Mouse (Mus musculus) lung, adult 2 months (tissue): ENCODE measurements around the gene Gm20388.

Experiments used
- CTCF ChIP-seq: fragments of 200-500 bp; IDR thresholded peaks from 2 replicates; pipeline ENCODE4 v1.5.1; 2011; ENCODE audit warnings: mild to moderate bottlenecking, low read length, control low read depth; ENCODE audit not compliant: insufficient read depth
- POLR2A ChIP-seq: fragments of 200-500 bp; IDR thresholded peaks from 2 replicates; pipeline ENCODE4 v1.6.1; 2011; ENCODE audit warnings: low read depth, mild to moderate bottlenecking, control low read depth, low read length, borderline replicate concordance; ENCODE audit errors: extremely low read depth

DNA sequence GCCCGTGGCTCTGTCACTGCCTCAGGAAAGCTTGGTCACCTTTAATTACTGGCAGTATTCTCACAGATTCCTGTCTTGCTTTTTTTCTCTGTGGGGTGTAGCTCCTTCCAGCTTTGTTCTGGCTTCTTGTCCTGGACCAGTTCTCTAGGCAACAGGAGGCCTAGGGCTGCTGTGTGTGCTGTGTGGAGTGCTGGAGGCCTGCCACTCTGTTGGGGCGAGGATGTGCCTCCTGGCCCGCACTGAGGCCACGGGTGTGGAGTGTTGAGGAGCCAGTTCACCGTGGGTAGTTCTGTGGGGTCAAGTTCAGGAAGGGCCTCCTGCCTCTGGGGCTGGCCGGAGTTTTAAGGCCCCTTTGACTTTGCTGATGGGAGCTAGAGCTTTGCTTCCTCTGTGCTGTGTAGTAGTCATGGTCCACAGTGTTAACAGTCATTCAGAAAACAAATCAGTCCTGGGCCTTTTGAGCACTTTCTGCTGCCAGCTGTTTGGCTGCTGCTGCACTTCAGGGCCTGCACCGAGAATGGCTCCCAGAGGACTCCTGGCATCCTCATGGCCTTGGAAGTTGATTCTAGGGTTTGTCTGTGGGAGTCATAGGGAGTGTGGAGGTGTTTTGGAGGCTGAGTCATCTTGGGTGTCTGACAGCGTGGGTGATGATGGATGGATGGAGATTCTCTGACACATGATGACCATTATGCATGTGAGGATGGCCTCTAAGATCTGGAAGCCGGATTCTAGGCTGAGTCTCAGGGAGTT, 2080.0 kb downstream of the Gm20388 start:
- TF ChIP-seq CTCF (no peak), POLR2A (no peak)
